Mouse (Mus musculus): ENCODE measurements around the gene 4930451I11Rik. TPM values are rescaled to one million over a fixed set of nuclear protein-coding genes. Genes with fewer than 3 reads are reported as not detected.
A peak's percentile ranks its signal among the peaks of the same experiment; 100 is the strongest.

The 4930451I11Rik gene
- polyA plus RNA-seq, 1 experiment from 2014 or later, result not detected

DNA sequence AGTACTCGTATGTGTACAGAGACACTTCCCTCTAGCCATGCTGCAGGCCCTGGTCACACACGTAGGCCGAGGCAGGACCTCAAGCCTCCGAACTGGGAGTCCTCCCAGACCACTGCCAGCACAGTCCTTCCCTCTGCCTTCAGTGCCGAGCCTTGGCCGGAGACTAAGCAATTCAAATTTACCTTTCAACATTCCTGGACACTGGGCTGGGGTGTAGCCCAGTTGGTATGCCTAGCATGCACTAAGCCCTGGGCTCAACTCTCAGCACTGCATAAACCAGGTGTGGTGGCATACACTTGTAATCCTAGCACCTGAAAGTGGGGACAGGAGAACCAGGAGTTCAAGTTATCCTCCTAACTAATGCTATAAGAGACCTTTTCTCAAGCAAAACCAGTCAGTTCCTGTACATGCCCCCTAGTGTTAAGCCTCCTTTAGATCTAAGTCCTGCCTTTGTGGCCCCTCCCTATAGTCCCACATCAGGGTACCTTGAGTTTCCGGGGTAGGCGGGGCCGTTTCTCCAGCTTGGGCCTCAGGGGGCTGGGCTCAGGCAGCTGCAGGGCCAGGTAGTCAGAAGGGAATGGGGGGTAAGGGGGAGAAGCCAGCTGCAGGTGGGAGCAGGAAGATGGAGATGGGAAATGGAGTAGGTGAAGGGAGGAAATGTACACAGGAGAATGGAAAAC lies 25.4 kb upstream of the 4930451I11Rik start:
- no peaks in the 10 kb centered on the region for H3K4me1 ChIP-seq (replicated peaks; ENCODE audit: control insufficient read depth, insufficient read depth)
- no peaks in the 10 kb centered on the region for H3K9me3 ChIP-seq (ENCODE audit: control insufficient read depth, low read length)
- no peaks in the 10 kb centered on the region for H3K27me3 ChIP-seq (ENCODE audit: control insufficient read depth, insufficient read depth, low read length)
- H3K4me3 ChIP-seq (ENCODE audit: low read depth, low read length), result no peak overlapping the region
- H3K9ac ChIP-seq (ENCODE audit: low read length), result no peak overlapping the region
- peak overlapping the region; percentile 40; the same call in 1 of the 2 replicates for H3K27ac ChIP-seq (replicated peaks)
- ATAC-seq (ENCODE audit: low FRiP score, low TSS enrichment) (no peak), DNase-seq (ENCODE audit: low spot score) (peak; percentile 41)
- no peak overlapping the region for H3K4me2 ChIP-seq (replicated peaks; ENCODE audit: low read depth)
- no peak for TF ChIP-seq EP300 (optimal IDR thresholded peaks at IDR 0.05)
- TF ChIP-seq CTCF (IDR thresholded peaks at IDR 0.05; ENCODE audit: low read depth), result peak; percentile 26
- 60% methylated on average over 9 of the region's 9 CpGs for WGBS
- H3K36me3 ChIP-seq (ENCODE audit: control insufficient read depth, insufficient read depth, low read length), result peaks cover 16% of the 10 kb centered on the region

DNA sequence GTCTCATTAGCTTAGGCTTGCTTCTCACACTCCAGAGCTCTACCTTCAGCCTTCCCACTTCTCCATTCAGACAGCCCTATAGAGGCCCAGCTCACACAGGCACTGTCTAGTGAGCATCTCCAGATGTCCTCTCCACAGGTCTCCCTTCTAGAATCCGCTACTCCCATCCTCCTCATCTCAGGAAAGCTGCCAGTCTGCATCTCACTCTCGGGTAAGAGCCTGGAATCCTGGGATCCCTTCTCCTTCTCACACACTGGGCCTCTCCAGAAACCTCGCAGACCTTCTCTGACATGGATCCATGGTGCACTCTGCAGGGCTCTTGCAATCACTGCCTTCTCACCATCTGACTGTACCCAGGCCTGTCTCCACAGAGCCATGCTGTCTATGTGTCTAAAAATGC lies 24.2 kb upstream of the 4930451I11Rik start:
- ATAC-seq (ENCODE audit: low FRiP score, low TSS enrichment) (no peak), DNase-seq (ENCODE audit: low spot score) (no peak)
- 90% methylated on average over 3 of the region's 3 CpGs for WGBS
- Histone ChIP-seq H3K27me3 (ENCODE audit: control insufficient read depth, insufficient read depth, low read length) (no peaks in the 10 kb centered on the region), H3K4me3 (ENCODE audit: low read depth, low read length) (no peak overlapping the region), H3K4me2 (replicated peaks; ENCODE audit: low read depth) (no peak overlapping the region), H3K9me3 (ENCODE audit: control insufficient read depth, low read length) (no peaks in the 10 kb centered on the region), H3K4me1 (replicated peaks; ENCODE audit: control insufficient read depth, insufficient read depth) (no peaks in the 10 kb centered on the region), H3K36me3 (ENCODE audit: control insufficient read depth, insufficient read depth, low read length) (peaks cover 16% of the 10 kb centered on the region), H3K9ac (ENCODE audit: low read length) (no peak overlapping the region), H3K27ac (replicated peaks) (no peak overlapping the region)
- no peak for TF ChIP-seq EP300 (optimal IDR thresholded peaks at IDR 0.05)
- no peak for TF ChIP-seq CTCF (IDR thresholded peaks at IDR 0.05; ENCODE audit: low read depth)

DNA sequence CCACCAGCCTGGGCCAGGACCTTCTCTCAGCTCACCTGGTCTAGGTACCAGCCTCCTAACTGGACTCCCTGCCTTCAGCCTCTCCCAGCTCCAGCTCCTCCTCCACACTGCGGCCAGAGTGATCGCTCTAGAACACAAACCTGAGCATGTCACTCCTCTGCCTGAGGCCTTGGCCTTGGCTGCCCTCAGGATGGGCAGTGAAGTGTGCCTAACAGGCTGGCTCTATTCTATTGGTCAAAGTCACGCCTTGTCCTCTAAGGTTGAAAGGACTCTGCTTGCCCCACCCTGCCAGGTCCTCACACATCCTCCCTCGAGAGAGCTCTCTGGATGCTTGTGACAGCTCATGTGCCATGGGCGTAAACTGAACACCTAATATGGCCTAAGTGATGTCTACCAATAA lies 22.0 kb upstream of the 4930451I11Rik start:
- no peaks in the 10 kb centered on the region for H3K9me3 ChIP-seq (ENCODE audit: control insufficient read depth, low read length)
- H3K4me3 ChIP-seq (ENCODE audit: low read depth, low read length), result no peak overlapping the region
- no peak overlapping the region for H3K4me2 ChIP-seq (replicated peaks; ENCODE audit: low read depth)
- no peak overlapping the region for H3K9ac ChIP-seq (ENCODE audit: low read length)
- TF ChIP-seq EP300 (optimal IDR thresholded peaks at IDR 0.05), result no peak
- no peak for TF ChIP-seq CTCF (IDR thresholded peaks at IDR 0.05; ENCODE audit: low read depth)
- ATAC-seq (ENCODE audit: low FRiP score, low TSS enrichment), result no peak
- peaks cover 16% of the 10 kb centered on the region for H3K36me3 ChIP-seq (ENCODE audit: control insufficient read depth, insufficient read depth, low read length)
- 84% methylated on average over 5 of the region's 5 CpGs for WGBS
- no peaks in the 10 kb centered on the region for H3K4me1 ChIP-seq (replicated peaks; ENCODE audit: control insufficient read depth, insufficient read depth)
- peaks cover 3% of the 10 kb centered on the region; the same call in 1 of the 2 replicates for H3K27me3 ChIP-seq (ENCODE audit: control insufficient read depth, insufficient read depth, low read length)
- H3K27ac ChIP-seq (replicated peaks), result no peak overlapping the region
- DNase-seq (ENCODE audit: low spot score), result no peak

DNA sequence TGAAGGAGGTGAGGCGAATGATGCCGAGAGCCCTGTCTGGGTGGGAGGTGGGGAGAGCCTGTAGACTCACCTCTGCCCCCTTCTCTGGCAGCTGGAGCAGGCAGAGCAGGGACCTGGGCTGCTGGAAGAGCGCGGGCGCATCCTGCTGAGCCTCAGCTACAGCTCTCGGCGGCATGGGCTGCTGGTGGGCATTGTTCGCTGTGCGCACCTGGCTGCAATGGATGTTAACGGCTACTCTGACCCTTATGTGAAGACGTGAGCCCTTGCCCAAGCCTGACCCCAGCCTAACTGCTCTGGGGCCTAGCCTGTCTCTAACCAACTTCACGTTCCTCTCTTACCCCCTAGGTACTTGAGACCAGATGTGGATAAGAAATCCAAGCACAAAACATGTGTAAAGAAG lies 19.8 kb upstream of the 4930451I11Rik start:
- Histone ChIP-seq H3K36me3 (ENCODE audit: control insufficient read depth, insufficient read depth, low read length) (peaks cover 16% of the 10 kb centered on the region), H3K27ac (replicated peaks) (no peak overlapping the region), H3K9ac (ENCODE audit: low read length) (no peak overlapping the region), H3K27me3 (ENCODE audit: control insufficient read depth, insufficient read depth, low read length) (peaks cover 4% of the 10 kb centered on the region; the same call in 1 of the 2 replicates), H3K4me3 (ENCODE audit: low read depth, low read length) (no peak overlapping the region), H3K4me2 (replicated peaks; ENCODE audit: low read depth) (no peak overlapping the region), H3K4me1 (replicated peaks; ENCODE audit: control insufficient read depth, insufficient read depth) (no peaks in the 10 kb centered on the region), H3K9me3 (ENCODE audit: control insufficient read depth, low read length) (no peaks in the 10 kb centered on the region)
- TF ChIP-seq EP300 (optimal IDR thresholded peaks at IDR 0.05), result no peak
- TF ChIP-seq CTCF (IDR thresholded peaks at IDR 0.05; ENCODE audit: low read depth), result no peak
- DNase-seq (ENCODE audit: low spot score) (no peak), ATAC-seq (ENCODE audit: low FRiP score, low TSS enrichment) (no peak)
- 58% methylated on average over 12 of the region's 12 CpGs for WGBS

DNA sequence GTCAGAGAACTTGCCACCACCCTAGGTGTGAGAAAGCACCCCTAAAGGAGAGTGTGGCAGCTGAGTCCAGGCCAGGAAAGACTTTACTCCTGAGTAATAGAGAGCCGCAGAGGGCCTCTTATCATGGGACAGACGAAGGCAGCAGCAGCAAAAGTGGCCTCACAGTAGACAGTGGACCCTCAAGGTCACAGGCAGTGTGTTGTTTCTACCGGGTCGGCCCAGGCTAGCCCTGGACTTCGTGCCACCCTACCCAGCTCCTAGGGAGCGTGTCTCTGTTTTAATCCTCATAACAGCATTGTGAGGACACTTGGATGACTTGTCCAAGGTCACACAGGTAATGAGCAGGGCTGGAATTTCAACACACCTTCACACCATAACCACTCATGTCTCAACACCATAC lies 18.7 kb upstream of the 4930451I11Rik start:
- H3K4me2 ChIP-seq (replicated peaks; ENCODE audit: low read depth), result no peak overlapping the region
- no peak for ATAC-seq (ENCODE audit: low FRiP score, low TSS enrichment)
- H3K9me3 ChIP-seq (ENCODE audit: control insufficient read depth, low read length), result no peaks in the 10 kb centered on the region
- H3K27ac ChIP-seq (replicated peaks), result no peak overlapping the region
- peaks cover 4% of the 10 kb centered on the region; the same call in 1 of the 2 replicates for H3K27me3 ChIP-seq (ENCODE audit: control insufficient read depth, insufficient read depth, low read length)
- 79% methylated on average over 6 of the region's 6 CpGs for WGBS
- H3K4me1 ChIP-seq (replicated peaks; ENCODE audit: control insufficient read depth, insufficient read depth), result no peaks in the 10 kb centered on the region
- no peak for DNase-seq (ENCODE audit: low spot score)
- TF ChIP-seq CTCF (IDR thresholded peaks at IDR 0.05; ENCODE audit: low read depth), result no peak
- no peak for TF ChIP-seq EP300 (optimal IDR thresholded peaks at IDR 0.05)
- H3K9ac ChIP-seq (ENCODE audit: low read length), result no peak overlapping the region
- H3K4me3 ChIP-seq (ENCODE audit: low read depth, low read length), result no peak overlapping the region
- H3K36me3 ChIP-seq (ENCODE audit: control insufficient read depth, insufficient read depth, low read length), result peaks cover 16% of the 10 kb centered on the region

DNA sequence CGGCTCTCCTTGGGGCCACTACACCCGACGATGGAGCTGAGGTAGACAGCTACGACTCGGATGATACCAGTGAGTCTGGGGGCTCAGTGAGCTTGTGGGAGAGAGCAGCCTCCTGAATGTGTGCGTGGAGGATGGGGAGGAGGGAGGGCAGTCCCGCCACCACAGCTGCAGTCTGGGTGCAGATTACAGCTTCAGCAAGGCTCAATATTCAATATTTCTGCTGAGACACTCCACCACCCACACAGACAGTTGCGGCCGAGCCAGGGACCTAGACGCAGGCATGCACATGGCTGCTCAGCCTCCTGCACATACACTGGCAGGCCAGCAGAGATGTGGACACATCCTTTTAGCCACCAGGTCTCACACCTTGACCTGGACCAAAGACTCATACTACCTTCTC lies 17.4 kb upstream of the 4930451I11Rik start:
- Histone ChIP-seq H3K9ac (ENCODE audit: low read length) (no peak overlapping the region), H3K27me3 (ENCODE audit: control insufficient read depth, insufficient read depth, low read length) (peaks cover 4% of the 10 kb centered on the region; the same call in 1 of the 2 replicates), H3K4me1 (replicated peaks; ENCODE audit: control insufficient read depth, insufficient read depth) (no peaks in the 10 kb centered on the region), H3K36me3 (ENCODE audit: control insufficient read depth, insufficient read depth, low read length) (peaks cover 8% of the 10 kb centered on the region), H3K4me3 (ENCODE audit: low read depth, low read length) (no peak overlapping the region), H3K9me3 (ENCODE audit: control insufficient read depth, low read length) (no peaks in the 10 kb centered on the region), H3K27ac (replicated peaks) (no peak overlapping the region), H3K4me2 (replicated peaks; ENCODE audit: low read depth) (no peak overlapping the region)
- no peak for ATAC-seq (ENCODE audit: low FRiP score, low TSS enrichment)
- no peak for DNase-seq (ENCODE audit: low spot score)
- 38% methylated on average over 10 of the region's 10 CpGs for WGBS
- no peak for TF ChIP-seq CTCF (IDR thresholded peaks at IDR 0.05; ENCODE audit: low read depth)
- TF ChIP-seq EP300 (optimal IDR thresholded peaks at IDR 0.05), result no peak
